Mouse (Mus musculus) myocyte (in vitro differentiated cells): ENCODE results near the gene Mgarp. TPM values are rescaled to one million over a fixed set of nuclear protein-coding genes. Genes with fewer than 3 reads are reported as not detected.
"Not testable (repeated sequence)": the region's sequence is repeated elsewhere in the genome, so short reads cannot be mapped to it uniquely, and the experiment has no call there.

Experiments used
- H3K27me3 ChIP-seq: one replicate; pipeline ENCODE4 v1.6.1; 2011; ENCODE audit not compliant: control insufficient read depth, insufficient read depth, insufficient read length
- H3K36me3 ChIP-seq: one replicate; pipeline ENCODE4 v1.6.1; 2011; ENCODE audit not compliant: control insufficient read depth, insufficient read depth
- H3K4me2 ChIP-seq: one replicate; pipeline ENCODE4 v1.6.1; 2011; ENCODE audit warnings: low read depth, control low read depth
- H3K4me3 ChIP-seq: one replicate; pipeline ENCODE4 v1.5.1; 2011; ENCODE audit warnings: mild to moderate bottlenecking, control low read depth, moderate library complexity
- H3K79me2 ChIP-seq: one replicate; pipeline ENCODE4 v1.6.1; 2011; ENCODE audit not compliant: control insufficient read depth, insufficient read depth
- H3ac ChIP-seq: one replicate; pipeline ENCODE4 v1.6.1; 2011; ENCODE audit not compliant: control insufficient read depth, insufficient read length
- CEBPB ChIP-seq: IDR thresholded peaks from 2 replicates; pipeline ENCODE4 v1.6.1; 2011; ENCODE audit warnings: mild to moderate bottlenecking, moderate library complexity; ENCODE audit not compliant: poor library complexity, insufficient read depth, severe bottlenecking
- E2F4 ChIP-seq: IDR thresholded peaks from one replicate; pipeline ENCODE4 v1.6.1; 2011; ENCODE audit warnings: mild to moderate bottlenecking, control low read depth, moderate library complexity; ENCODE audit not compliant: insufficient read depth
- MAX ChIP-seq: IDR thresholded peaks from one replicate; pipeline ENCODE4 v1.6.1; 2011; ENCODE audit warnings: low read depth, mild to moderate bottlenecking, control low read depth
- MYOD1 ChIP-seq, 3 experiments: IDR thresholded peaks; one replicate each; pipeline ENCODE4 v1.6.1; 2011; ENCODE audit warnings: control low read depth in 2 of 3, low read depth in 2 of 3, mild to moderate bottlenecking in 2 of 3, moderate library complexity in 1 of 3; ENCODE audit not compliant: insufficient read length in 2 of 3, control insufficient read depth in 1 of 3
- MYOG ChIP-seq, 3 experiments: IDR thresholded peaks; one replicate each; pipeline ENCODE4 v1.6.1; 2011; ENCODE audit warnings: control low read depth in 2 of 3, low read depth in 2 of 3, mild to moderate bottlenecking in 2 of 3; ENCODE audit not compliant: insufficient read length in 2 of 3, control insufficient read depth in 1 of 3, insufficient read depth in 1 of 3
- POLR2A ChIP-seq: IDR thresholded peaks from one replicate; pipeline ENCODE4 v1.6.1; 2011; ENCODE audit warnings: low read depth, mild to moderate bottlenecking, control low read depth, moderate library complexity; ENCODE audit not compliant: insufficient read length
- POLR2AphosphoS2 ChIP-seq: IDR thresholded peaks from one replicate; pipeline ENCODE4 v1.6.1; 2011; ENCODE audit warnings: low read depth, control low read depth; ENCODE audit not compliant: insufficient read length
- REST ChIP-seq: IDR thresholded peaks from one replicate; pipeline ENCODE4 v1.6.1; 2011; ENCODE audit warnings: mild to moderate bottlenecking, control low read depth, moderate library complexity; ENCODE audit not compliant: insufficient read depth, insufficient read length
- SRF ChIP-seq: IDR thresholded peaks from one replicate; pipeline ENCODE4 v1.6.1; 2011; ENCODE audit warnings: low read depth; ENCODE audit not compliant: control insufficient read depth, insufficient read length
- TCF12 ChIP-seq: IDR thresholded peaks from one replicate; pipeline ENCODE4 v1.6.1; 2011; ENCODE audit warnings: mild to moderate bottlenecking, control low read depth; ENCODE audit not compliant: poor library complexity, insufficient read depth, severe bottlenecking
- TCF3 ChIP-seq: IDR thresholded peaks from one replicate; pipeline ENCODE4 v1.6.1; 2011; ENCODE audit warnings: low read depth, control low read depth; ENCODE audit not compliant: insufficient read length
- USF1 ChIP-seq: IDR thresholded peaks from one replicate; pipeline ENCODE4 v1.6.1; 2011; ENCODE audit warnings: low read depth, mild to moderate bottlenecking, control low read depth, moderate library complexity
- polyA plus RNA-seq: library from polyadenylated mRNA; unstranded; fragments of >200 nt; fragmentation: generic; extraction: Trizol; gene quantifications from one replicate; pipeline ENCODE4 v1.2.1, GENCODE M21; 2012; ENCODE audit warnings: missing spikeins

The Mgarp gene
- polyA plus RNA-seq, 1 experiment = 0.88 TPM

GRCm38 (mm10) chr3:51408561-51409183, 12.1 kb upstream of the Mgarp start, which contains the start of gene Ndufc1:
TSS of gene Ndufc1 (minus strand) at chr3:51408988.
- Histone ChIP-seq H3K4me3 (peak within 1 kb of the TSS; percentile 92), H3K4me2 (peak within 1 kb of the TSS; percentile 87), H3K27me3 (no peaks in the 10 kb centered on the region), H3K79me2 (peaks cover 14% of the 10 kb centered on the region), H3K36me3 (peaks cover 8% of the 10 kb centered on the region), H3ac (peak within 1 kb of the TSS; percentile 62)
- TF ChIP-seq MAX (no peak), SRF (no peak), POLR2AphosphoS2 (peak; percentile 98), USF1 (no peak), MYOG (IDR thresholded peaks at IDR 0.05; ENCODE audit: control insufficient read depth in 1 of 3, insufficient read depth in 1 of 3, insufficient read length in 2 of 3, low read depth in 2 of 3) (peak in 1 of 3 experiments; percentile 31), POLR2A (peak; percentile 99), REST (no peak), TCF12 (no peak), CEBPB (no peak), TCF3 (no peak), MYOD1 (IDR thresholded peaks at IDR 0.05; ENCODE audit: control insufficient read depth in 1 of 3, insufficient read length in 2 of 3, low read depth in 2 of 3) (peak in 1 of 3 experiments; percentile 22)

GRCm38 (mm10) chr3:51407870-51408560, 11.5 kb upstream of the Mgarp start:
- Histone ChIP-seq H3K4me2 (peak overlapping the region; percentile 84), H3K36me3 (peaks cover 8% of the 10 kb centered on the region), H3K4me3 (peak overlapping the region; percentile 92), H3ac (peak overlapping the region; percentile 62), H3K79me2 (peaks cover 14% of the 10 kb centered on the region), H3K27me3 (no peaks in the 10 kb centered on the region)
- TF ChIP-seq USF1 (no peak), TCF3 (no peak), MAX (no peak), CEBPB (no peak), E2F4 (no peak), TCF12 (no peak), POLR2AphosphoS2 (no peak), MYOG (IDR thresholded peaks at IDR 0.05; ENCODE audit: control insufficient read depth in 1 of 3, insufficient read depth in 1 of 3, insufficient read length in 2 of 3, low read depth in 2 of 3) (no peak), SRF (no peak), POLR2A (no peak), MYOD1 (IDR thresholded peaks at IDR 0.05; ENCODE audit: control insufficient read depth in 1 of 3, insufficient read length in 2 of 3, low read depth in 2 of 3) (no peak), REST (no peak)

GRCm38 (mm10) chr3:51402628-51403027, 6.1 kb upstream of the Mgarp start:
- H3K36me3 ChIP-seq = peaks cover 12% of the 10 kb centered on the region
- no peak overlapping the region for H3K4me2 ChIP-seq
- H3K4me3 ChIP-seq = no peak overlapping the region
- H3K79me2 ChIP-seq = peaks cover 6% of the 10 kb centered on the region
- TF ChIP-seq POLR2AphosphoS2 = peak; percentile 61
- TF ChIP-seq POLR2A = no peak
- H3K27me3 ChIP-seq = no peaks in the 10 kb centered on the region
- no peak overlapping the region for H3ac ChIP-seq

- not testable (repeated sequence) for H3K4me2 ChIP-seq, H3K27me3 ChIP-seq, H3ac ChIP-seq, H3K4me3 ChIP-seq, H3K79me2 ChIP-seq
- H3K36me3 ChIP-seq = peaks cover 12% of the 10 kb centered on the region
Observed at GRCm38 (mm10) chr3:51402054-51402453, 5.5 kb upstream of the Mgarp start.

- no peaks in the 10 kb centered on the region for H3K27me3 ChIP-seq
- no peak overlapping the region for H3ac ChIP-seq
- no peaks in the 10 kb centered on the region for H3K79me2 ChIP-seq
- H3K4me2 ChIP-seq = no peak overlapping the region
- no peak overlapping the region for H3K4me3 ChIP-seq
- H3K36me3 ChIP-seq = peaks cover 12% of the 10 kb centered on the region
- TF ChIP-seq TCF3 = no peak
- no peak for TF ChIP-seq REST
- TF ChIP-seq MYOG (IDR thresholded peaks at IDR 0.05; ENCODE audit: control insufficient read depth in 1 of 3, insufficient read depth in 1 of 3, insufficient read length in 2 of 3, low read depth in 2 of 3) = no peak
- TF ChIP-seq USF1 = no peak
- TF ChIP-seq MAX = no peak
- no peak for TF ChIP-seq E2F4
- no peak for TF ChIP-seq MYOD1 (IDR thresholded peaks at IDR 0.05; ENCODE audit: control insufficient read depth in 1 of 3, insufficient read length in 2 of 3, low read depth in 2 of 3)
- TF ChIP-seq TCF12 = no peak
- TF ChIP-seq SRF = no peak
Observed at GRCm38 (mm10) chr3:51400682-51401081, 4.1 kb upstream of the Mgarp start.
